Mouse (Mus musculus) E14TG2a.4 (cell line): ENCODE measurements around the gene Epn2.
"Not testable (repeated sequence)": the region's sequence is repeated elsewhere in the genome, so short reads cannot be mapped to it uniquely, and the experiment has no call there.

Experiments used
- H3K27me3 ChIP-seq: 2 replicates; pipeline ENCODE4 v1.6.1; 2014; ENCODE audit warnings: low read length, control low read depth; ENCODE audit not compliant: insufficient read depth
- H3K36me3 ChIP-seq: 2 replicates; pipeline ENCODE4 v1.6.1; 2014; ENCODE audit warnings: low read length, control low read depth; ENCODE audit not compliant: insufficient read depth
- H3K4me1 ChIP-seq: replicated peaks from 2 replicates; pipeline ENCODE4 v1.6.1; 2014; ENCODE audit warnings: low read depth, low read length, control low read depth
- H3K4me3 ChIP-seq: replicated peaks from 2 replicates; pipeline ENCODE4 v1.5.1; 2014; ENCODE audit warnings: mild to moderate bottlenecking, low read length
- H3K9me3 ChIP-seq: 2 replicates; pipeline ENCODE4 v1.6.1; 2014; ENCODE audit warnings: low read length, control low read depth
- CTCF ChIP-seq: conservative IDR thresholded peaks from 2 replicates; pipeline ENCODE4 v1.5.1; 2014; ENCODE audit warnings: low read length
- NANOG ChIP-seq: IDR thresholded peaks from 2 replicates; pipeline ENCODE4 v1.6.1; 2014; ENCODE audit warnings: borderline replicate concordance, low read length, mixed read lengths
- POU5F1 ChIP-seq: IDR thresholded peaks from 2 replicates; pipeline ENCODE4 v1.6.1; 2014; ENCODE audit warnings: low read length, borderline replicate concordance

The Epn2 gene

DNA sequence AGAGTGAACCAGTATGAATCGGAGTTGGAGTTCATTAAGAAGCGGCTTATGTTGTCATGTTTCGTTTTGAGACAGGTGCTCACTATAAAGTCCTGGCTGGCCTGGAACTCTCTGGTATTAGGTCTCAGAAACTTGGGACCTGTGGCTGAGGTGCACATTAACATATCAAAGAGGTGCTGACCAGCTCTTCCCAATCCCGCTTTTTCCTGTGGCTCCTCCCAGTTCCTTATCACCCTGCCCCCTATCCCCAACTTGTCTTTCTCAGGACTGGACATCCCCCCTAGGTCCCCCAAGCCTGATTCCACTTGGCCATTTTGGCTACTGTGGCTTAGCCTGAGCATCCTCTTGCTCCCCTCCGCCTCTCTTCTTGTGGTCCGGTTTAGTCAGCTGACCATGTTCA is 4.6 kb upstream of the Epn2 start:
- H3K4me3 ChIP-seq, result peak overlapping the region; percentile 51
- peaks cover 54% of the 10 kb centered on the region for H3K4me1 ChIP-seq
- H3K27me3 ChIP-seq, result no peaks in the 10 kb centered on the region
- H3K36me3 ChIP-seq, result no peaks in the 10 kb centered on the region
- TF ChIP-seq CTCF (no peak), NANOG (no peak), POU5F1 (peak; percentile 78)
- H3K9me3 ChIP-seq, result no peaks in the 10 kb centered on the region

DNA sequence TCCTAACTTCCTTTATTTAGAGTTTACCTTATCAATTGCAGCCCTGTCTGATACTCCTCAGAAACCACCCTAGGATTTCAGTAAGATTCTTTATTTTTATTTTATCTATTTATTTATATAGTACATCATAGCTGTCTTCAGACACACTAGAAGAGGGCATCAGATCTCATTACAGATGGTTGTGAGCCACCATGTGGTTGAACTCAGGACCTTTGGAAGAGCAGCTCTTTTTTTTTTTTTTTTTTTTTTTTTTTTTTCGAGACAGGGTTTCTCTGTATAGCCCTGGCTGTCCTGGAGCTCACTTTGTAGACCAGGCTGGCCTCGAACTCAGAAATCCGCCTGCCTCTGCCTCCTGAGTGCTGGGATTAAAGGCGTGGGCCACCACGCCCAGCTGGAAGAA is 3.3 kb upstream of the Epn2 start:
- not testable (repeated sequence) for H3K27me3 ChIP-seq, H3K9me3 ChIP-seq, H3K36me3 ChIP-seq, H3K4me3 ChIP-seq
- peaks cover 62% of the 10 kb centered on the region for H3K4me1 ChIP-seq

DNA sequence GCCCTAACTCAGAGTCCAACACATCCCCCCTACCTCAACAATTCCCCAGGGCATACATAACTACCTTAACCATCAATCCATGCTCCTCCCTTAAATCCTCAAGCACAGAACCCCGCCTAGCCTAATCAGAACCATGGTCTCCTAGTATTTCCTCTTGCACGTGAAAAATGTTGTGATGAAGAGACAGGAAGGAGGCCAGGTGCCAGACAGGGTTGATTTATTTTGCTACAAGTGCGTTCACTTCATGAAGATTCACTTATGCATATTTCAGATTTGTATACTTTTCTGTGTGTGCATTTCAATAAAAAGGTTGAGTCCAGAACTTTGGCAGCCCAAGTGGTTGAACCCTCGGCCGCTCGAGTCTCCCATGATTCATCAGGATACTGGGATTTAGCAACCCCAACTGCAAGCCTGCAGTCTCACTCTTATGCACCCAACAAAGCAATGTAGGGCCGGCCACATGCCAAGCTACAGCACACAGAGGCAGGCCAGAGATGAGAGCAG is 443 bp upstream of the Epn2 start:
- no peaks in the 10 kb centered on the region for H3K9me3 ChIP-seq
- no peaks in the 10 kb centered on the region for H3K27me3 ChIP-seq
- peaks cover 17% of the 10 kb centered on the region for H3K36me3 ChIP-seq
- 0 out of 2 replicates have a peak overlapping the region, but pooled peaks have one; percentile 96 for H3K4me3 ChIP-seq
- no peak for TF ChIP-seq NANOG
- TF ChIP-seq POU5F1, result no peak
- no peak for TF ChIP-seq CTCF
- H3K4me1 ChIP-seq, result peaks cover 66% of the 10 kb centered on the region

DNA sequence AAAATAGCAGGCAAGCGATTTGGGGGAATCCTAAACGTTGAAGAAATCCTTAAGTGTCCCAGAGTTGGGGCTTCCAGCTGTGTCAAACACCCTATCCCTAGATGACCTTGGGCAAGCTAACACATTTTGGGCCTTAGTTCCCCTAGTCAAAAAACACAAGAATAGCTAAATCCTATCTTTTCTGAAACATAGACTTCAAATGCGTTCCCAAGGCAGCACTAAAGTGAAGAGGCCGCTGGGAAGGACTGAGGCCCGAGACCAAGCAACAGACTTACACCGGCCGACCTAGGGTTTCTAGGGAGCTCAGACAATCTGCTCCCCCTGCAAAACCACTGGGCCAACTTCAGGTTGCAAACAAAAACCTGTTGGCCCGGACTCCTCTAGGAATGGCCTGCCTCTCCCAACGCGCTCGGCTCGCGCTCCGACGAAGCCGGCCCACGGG is 925 bp downstream of the Epn2 start:
- Histone ChIP-seq H3K4me1 (peaks cover 66% of the 10 kb centered on the region), H3K27me3 (no peaks in the 10 kb centered on the region), H3K9me3 (no peaks in the 10 kb centered on the region), H3K4me3 (peak overlapping the region; percentile 96), H3K36me3 (peaks cover 17% of the 10 kb centered on the region)
- TF ChIP-seq CTCF (no peak), NANOG (no peak), POU5F1 (no peak)

DNA sequence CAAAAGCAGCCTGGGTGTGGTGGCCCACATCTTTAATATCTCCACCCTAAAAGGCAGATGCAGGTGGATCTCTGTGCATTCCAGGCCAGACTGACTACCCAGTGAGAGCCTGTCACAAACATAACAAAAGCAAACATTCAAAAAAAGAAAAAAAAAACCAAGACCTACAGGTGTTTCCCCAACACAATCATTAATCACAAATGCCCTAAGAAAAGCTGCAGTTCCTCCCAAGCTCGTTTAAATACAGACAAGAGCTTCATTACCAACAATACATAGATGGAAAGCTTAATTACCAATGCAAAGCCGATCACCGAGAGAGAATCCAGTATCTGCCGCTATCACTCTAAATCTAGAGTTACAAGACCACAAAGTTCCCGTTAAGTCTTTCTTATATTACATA is 1.5 kb downstream of the Epn2 start:
- peaks cover 17% of the 10 kb centered on the region for H3K36me3 ChIP-seq
- no peaks in the 10 kb centered on the region for H3K9me3 ChIP-seq
- peak overlapping the region; percentile 96 for H3K4me3 ChIP-seq
- H3K4me1 ChIP-seq, result peaks cover 67% of the 10 kb centered on the region
- TF ChIP-seq CTCF (no peak), NANOG (no peak), POU5F1 (no peak)
- H3K27me3 ChIP-seq, result no peaks in the 10 kb centered on the region

DNA sequence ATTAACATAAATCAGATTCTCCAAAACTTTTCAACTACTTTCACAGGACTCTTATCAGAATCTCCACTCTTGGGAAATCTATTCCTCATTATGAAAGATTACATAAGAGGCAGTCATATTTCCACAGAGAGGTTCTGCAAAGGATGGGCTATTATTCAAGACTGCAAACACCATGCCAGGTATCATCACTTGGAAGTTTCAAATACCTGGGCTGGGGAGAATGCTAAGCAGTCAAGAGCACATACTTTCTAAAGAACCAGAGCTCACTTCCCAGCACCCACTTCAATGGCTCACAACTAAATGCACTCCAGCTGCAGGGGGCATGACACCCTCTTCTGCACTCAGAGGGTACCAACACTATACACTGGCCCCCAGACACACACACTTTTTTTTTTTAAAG is 2.1 kb downstream of the Epn2 start:
- TF ChIP-seq NANOG (no peak), CTCF (no peak), POU5F1 (no peak)
- Histone ChIP-seq H3K36me3 (peaks cover 17% of the 10 kb centered on the region), H3K9me3 (no peaks in the 10 kb centered on the region), H3K4me3 (peak overlapping the region; percentile 96), H3K27me3 (no peaks in the 10 kb centered on the region), H3K4me1 (peaks cover 73% of the 10 kb centered on the region)

DNA sequence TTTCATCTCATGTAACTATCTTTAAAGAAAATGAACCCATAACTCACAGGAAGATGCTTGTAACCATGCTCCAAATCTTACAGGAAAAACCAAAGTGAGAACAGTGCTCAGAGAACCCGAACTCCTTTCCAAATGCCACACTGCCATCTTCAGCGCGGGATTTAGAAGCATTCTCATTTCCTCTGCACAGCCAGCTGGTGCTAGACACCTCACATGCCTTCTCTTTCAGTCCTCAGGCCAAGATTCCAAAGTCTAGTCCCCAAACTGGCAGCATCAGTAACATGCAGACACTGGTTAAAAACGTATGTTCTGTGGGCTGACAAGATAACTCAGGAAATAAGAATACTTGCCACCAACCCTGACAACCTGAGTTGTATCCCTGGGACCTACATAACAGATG is 6.2 kb downstream of the Epn2 start:
- Histone ChIP-seq H3K4me1 (peaks cover 92% of the 10 kb centered on the region), H3K36me3 (peaks cover 25% of the 10 kb centered on the region), H3K4me3 (no peak overlapping the region), H3K9me3 (no peaks in the 10 kb centered on the region), H3K27me3 (no peaks in the 10 kb centered on the region)
- no peak for TF ChIP-seq CTCF
- TF ChIP-seq NANOG, result no peak
- no peak for TF ChIP-seq POU5F1

DNA sequence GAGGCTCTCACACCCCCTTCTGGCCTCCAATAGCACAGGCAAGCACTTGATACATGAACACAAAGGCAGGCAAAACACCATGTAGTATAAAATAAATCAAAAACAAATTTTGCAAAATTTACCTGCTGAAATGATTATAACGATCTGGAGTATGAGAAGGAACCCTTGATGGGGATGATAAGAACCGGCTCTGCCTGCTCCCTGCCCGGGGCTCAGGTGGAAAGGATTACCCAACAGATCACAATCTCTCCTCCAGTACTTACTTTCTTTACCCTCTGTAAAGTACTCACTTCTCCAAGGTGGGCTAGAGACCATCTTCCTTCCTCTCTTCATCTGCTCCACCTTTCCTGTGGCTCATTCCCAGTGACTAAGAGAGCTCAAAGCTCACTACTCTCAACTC is 8.3 kb downstream of the Epn2 start:
- Histone ChIP-seq H3K36me3 (peaks cover 16% of the 10 kb centered on the region), H3K4me1 (peaks cover 82% of the 10 kb centered on the region), H3K27me3 (no peaks in the 10 kb centered on the region), H3K4me3 (no peak overlapping the region), H3K9me3 (no peaks in the 10 kb centered on the region)
- TF ChIP-seq CTCF (no peak), POU5F1 (no peak), NANOG (no peak)

DNA sequence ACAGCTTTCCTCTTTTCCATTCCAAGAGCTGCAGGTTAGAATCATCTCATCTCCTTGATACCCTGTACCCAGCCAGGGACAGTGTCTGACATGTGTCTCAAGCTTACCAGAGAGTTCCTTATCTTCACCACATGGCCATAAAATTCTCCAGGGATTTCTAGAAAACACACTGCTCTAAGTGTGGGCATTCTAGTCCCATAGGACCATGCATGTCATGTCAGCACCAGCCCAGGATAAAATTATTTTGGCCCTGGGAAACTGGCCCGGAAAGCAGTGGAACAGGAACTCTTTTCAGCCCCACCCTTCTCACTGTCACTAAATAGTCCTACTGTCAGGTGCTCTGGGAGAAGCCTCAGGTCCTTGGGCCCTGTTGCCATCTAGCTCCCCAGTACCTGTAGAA is 9.8 kb downstream of the Epn2 start:
- peaks cover 83% of the 10 kb centered on the region for H3K4me1 ChIP-seq
- H3K4me3 ChIP-seq, result no peak overlapping the region
- no peaks in the 10 kb centered on the region for H3K9me3 ChIP-seq
- peaks cover 17% of the 10 kb centered on the region for H3K36me3 ChIP-seq
- no peak for TF ChIP-seq NANOG
- TF ChIP-seq POU5F1, result no peak
- no peak for TF ChIP-seq CTCF
- H3K27me3 ChIP-seq, result no peaks in the 10 kb centered on the region
